Mouse (Mus musculus) mouse trophoblast stem cell (cell line): ENCODE data around the gene Bmper.

Experiments used
- in situ Hi-C, 2 experiments: fragments of 300-500 bp; cut with MseI, MboI; formaldehyde crosslinking; loops; 2 replicates in 1 of 2; 3 replicates in 1 of 2; pipeline ENCODE4 v1.15.1; 2025

The Bmper gene

DNA sequence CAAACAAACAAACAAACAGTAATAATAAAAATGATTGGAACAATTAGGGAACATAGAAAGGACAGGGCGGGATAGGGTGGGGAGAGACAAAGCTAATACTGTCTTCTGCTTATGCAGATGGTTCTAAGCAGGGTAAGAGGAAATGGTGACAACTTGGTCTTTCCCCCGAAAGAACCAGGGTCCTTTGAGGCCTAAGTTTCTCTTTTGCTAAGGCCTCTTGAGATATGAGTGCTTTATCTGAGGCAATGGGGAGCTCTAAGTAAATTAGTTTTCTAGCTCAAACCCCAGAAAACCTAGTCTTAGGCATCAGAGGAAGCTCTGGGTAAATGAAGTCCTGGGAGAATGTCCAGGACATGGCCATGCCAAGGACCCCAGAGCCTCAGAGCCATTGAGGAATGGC lies 141.2 kb downstream of the Bmper start:
- in situ Hi-C loops = no loop called here

DNA sequence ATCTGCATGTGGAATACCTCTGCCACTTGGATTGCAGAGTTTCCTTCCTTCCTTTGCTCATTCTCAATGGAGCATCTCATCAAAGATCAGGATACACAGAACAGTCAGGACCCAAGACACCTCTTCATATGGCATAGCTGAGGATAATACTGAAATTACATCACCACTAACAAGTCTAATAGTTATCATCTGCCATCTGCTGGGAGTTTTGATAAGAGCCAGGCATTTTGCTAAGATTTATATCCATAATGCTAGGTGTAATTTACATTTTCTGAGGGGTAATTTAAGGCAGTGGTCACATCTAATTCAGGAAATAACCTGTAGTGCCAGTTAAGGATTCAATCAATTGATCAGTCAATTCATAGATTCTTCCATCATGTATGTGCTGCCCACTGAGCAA lies 145.2 kb downstream of the Bmper start:
- in situ Hi-C loops = no loop called here

DNA sequence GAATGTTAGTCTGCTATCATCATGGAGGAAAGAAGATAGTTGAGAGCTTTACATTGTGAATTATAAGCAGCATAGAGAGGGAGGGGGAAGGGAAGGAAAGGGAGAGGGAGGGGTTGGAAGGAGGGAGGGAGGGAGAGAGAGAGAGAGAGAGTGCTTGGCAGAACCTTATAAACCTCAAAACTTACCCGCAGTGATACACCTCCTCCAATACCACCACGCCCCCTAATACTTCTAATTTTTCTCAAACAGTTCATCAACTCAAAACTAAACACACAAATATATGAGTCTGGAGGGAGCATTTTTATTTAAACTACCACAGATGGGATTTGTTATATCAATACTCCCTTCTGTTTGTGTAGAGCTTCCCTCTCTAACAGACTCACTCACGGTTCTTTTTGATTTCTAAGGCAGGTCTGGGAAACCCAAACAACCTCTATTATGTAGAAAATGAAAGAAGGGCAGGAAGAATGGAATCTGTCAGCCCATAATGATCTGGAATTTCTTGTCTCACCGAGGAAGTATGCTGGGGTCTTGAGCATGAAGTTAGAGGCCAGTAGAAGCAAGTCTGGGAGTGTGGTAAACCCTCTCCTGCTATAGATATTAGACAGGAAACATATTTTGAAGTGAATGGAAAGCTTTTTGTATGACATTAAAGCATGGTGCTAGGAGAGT lies 152.0 kb downstream of the Bmper start:
- in situ Hi-C loops = no loop called here

- in situ Hi-C loops = no loop called here
These were observed 155.2 kb downstream of the Bmper start for GRCm38 (mm10) chr9:23377831-23378730.

DNA sequence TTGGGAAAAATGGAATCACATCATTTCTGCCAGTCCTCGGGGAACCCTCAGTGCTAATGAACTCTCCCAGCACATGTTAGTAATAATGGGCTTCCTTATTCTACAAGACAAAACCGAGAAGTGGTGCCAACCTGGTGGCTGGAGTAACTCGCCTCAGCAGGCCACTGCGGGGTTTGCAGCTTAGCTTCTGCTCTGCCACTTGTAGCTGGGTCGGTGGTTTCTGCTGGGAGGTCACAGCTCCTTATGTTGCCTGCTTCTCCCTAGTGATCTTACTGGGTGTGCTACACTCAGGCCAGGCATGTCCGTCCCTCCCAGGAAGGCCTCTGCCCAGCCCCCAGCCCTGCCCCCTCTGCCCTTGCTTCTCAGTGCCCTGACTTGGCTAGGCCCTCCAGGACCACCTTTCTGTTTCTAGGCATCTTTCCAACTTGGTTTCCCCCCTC lies 155.9 kb downstream of the Bmper start:
- in situ Hi-C loops = no loop called here

DNA sequence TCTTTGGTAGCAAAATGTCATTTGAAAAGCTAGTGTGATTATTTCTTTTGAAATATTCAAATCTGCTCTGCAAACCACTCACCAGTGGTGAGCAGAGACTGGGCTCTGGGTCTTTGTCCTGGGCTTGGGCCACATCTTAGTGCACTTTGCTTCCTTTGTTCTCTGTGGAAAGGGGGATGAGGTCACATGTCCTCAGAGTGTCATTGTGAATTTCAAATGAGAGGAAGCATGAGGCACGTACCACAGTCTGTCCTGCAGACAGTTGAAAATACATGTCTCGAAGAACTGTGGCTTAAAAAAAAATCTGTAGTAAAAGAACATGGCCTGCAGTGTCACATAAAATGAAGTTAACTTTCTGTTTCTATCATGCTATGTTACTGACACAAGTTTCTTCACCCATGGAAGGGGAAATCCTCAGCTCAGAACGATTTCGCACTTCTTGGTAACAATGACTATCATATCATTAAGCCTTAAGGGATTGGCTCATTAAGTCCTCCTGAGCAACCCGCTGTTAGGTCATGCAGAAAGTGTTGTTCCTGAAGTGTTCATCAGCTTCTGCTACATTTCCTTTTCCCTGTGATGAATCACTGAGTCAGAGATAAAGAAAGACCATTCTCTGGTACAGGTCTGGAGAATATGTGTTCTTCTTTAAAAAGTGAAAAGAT lies 157.4 kb downstream of the Bmper start:
- in situ Hi-C loops = no loop called here

DNA sequence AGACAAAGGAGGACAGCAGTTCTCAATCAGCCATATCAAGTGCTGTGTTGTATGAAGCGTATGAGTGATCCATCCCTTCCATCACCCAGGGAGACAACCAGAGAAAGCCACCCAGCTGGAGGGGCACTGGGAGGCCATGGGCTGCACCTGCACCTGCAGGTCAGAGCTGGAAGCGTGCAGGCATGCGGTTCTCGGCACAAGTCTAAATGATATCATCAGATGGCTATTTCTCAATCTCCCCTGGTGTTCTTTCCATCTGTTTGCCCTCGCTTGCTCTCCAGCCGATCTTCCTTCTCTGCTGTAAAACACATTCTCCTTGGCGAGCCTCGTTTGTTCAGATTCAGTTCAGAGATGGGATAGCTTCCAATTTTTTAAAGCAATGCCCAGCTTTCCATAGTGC lies 160.4 kb downstream of the Bmper start:
- in situ Hi-C loops = no loop called here

DNA sequence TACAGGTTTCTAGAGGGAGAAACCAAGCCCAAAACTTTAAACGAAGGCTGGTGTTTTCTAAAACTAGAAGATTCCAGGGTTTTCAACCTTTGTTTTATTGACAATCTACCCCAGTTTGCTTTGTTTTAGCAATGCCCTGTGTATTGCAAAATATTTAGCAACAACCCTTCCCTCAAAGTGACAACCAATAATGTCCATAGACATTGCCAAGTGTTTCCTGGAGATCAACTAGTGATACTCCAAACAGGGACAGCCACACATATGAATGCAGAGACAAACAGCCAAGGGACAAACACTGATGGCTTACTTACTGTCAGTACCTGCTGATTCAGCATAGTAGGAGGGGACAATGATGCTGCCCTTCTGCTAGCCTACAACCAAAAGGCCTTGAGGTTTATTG lies 161.0 kb downstream of the Bmper start:
- in situ Hi-C loops = no loop called here

- in situ Hi-C loops = no loop called here
These were observed 162.0 kb downstream of the Bmper start for GRCm38 (mm10) chr9:23384880-23385279.

- in situ Hi-C loops = no loop called here
These were observed 163.3 kb downstream of the Bmper start for GRCm38 (mm10) chr9:23386201-23386600.

DNA sequence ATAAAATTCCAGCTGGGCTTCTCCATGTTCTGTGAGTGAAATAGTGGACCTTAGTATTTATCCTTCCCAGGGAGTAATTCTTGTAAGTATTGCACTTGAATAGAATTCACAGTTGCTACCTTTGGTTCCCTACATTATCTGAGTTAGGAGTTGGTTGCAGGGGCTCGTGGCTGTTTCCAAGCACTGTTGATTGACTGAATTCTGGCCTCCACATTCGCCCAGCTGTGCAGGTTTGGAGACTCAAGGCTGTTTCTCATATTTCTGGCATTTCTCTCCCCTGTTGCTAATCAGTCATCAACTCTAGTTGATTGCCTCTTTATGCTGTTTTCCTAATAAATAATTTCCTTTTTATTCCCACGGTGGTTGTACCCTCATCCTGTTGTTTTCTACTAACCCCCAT lies 167.2 kb downstream of the Bmper start:
- in situ Hi-C loops = no loop called here

GRCm38 (mm10) chr9:23394652-23395317 lies 171.9 kb downstream of the Bmper start:
- in situ Hi-C loops = no loop called here

GRCm38 (mm10) chr9:23396186-23396585 lies 173.3 kb downstream of the Bmper start:
- in situ Hi-C loops = no loop called here

DNA sequence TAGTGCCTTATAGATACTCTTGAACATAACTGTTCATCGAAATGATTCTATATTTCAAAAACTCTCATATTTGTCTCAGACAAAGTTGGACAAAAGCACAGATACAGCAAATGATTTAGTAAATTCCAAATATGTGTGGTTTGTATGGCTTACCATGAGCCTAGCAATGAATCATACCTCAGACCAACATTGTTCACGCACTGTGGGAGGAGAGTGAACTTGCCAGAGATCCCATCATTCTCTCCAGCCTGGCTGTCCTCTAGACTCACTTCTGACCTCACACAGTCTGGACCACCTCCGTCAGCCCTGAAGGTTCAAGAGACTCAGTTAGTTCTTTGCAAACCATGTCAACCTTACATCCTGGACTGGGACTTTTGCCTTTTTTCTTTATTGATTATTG lies 175.0 kb downstream of the Bmper start:
- in situ Hi-C loops = no loop called here

GRCm38 (mm10) chr9:23399638-23400284 lies 176.9 kb downstream of the Bmper start:
- in situ Hi-C loops = no loop called here

DNA sequence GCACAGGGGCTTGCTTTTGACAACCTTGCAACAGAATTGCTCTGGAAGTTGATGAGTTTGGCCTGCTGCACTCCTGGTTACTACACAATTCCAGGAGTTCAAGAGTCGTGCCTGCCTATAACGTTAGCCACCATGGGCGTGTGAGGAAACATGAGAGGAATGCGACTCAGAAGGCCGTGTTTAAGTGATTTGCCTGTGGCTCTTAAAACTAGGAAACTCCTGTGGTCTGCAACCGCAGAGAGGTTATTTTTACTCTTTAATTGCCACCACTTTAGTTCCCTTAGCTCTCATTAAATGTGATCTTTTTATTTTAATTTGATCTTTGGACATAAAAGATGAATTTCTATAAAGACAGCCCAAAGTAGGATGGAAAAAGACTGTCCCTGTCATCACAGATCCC lies 184.5 kb downstream of the Bmper start:
- in situ Hi-C loops = no loop called here

- in situ Hi-C loops = no loop called here
These were observed 185.3 kb downstream of the Bmper start for GRCm38 (mm10) chr9:23407935-23408781.

GRCm38 (mm10) chr9:23410567-23410966 lies 187.7 kb downstream of the Bmper start:
- in situ Hi-C loops = no loop called here

- in situ Hi-C loops = no loop called here
These were observed 190.1 kb downstream of the Bmper start for GRCm38 (mm10) chr9:23412956-23413355.

DNA sequence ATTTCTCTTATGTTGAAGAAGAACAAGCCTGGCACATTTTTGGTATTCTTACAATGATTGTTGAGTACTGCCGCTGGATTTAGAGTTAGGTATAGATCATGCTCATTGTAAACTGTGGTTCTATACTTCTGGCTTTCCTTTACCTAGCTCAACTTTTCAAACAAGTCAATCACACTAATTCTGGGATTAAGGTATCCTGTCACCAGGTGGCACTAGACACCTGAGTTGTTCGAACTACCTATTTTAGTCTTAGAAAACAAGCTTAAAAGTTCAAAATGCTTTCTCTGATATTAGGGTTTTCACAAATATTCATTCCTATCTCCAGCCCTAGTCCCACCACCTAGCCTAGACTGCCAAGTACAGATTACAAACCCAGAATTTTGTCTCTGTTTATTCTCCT lies 196.2 kb downstream of the Bmper start:
- in situ Hi-C loops = no loop called here

- in situ Hi-C loops = no loop called here
These were observed 200.9 kb downstream of the Bmper start for GRCm38 (mm10) chr9:23423748-23424147.
